Mouse (Mus musculus) cortical plate, adult 2 months (tissue): ENCODE results near the gene Appl2.

ENCODE experiments used
- CTCF ChIP-seq: fragments of 200-500 bp; IDR thresholded peaks from 2 replicates; pipeline ENCODE4 v1.5.1; 2011; ENCODE audit warnings: mild to moderate bottlenecking, control low read depth, low read length; ENCODE audit not compliant: insufficient read depth; ENCODE audit errors: extremely low read depth
- POLR2A ChIP-seq: fragments of 200-500 bp; IDR thresholded peaks from 2 replicates; pipeline ENCODE4 v1.6.1; 2011; ENCODE audit warnings: mild to moderate bottlenecking, low read length, control low read depth; ENCODE audit not compliant: insufficient read depth; ENCODE audit errors: extremely low read depth

GRCm38 (mm10) chr10:83646351-83646885, 2.1 kb downstream of the Appl2 start:
- no peak for TF ChIP-seq CTCF
- TF ChIP-seq POLR2A, result no peak
